Mouse (Mus musculus): ENCODE measurements around the gene Olfr741.

DNA sequence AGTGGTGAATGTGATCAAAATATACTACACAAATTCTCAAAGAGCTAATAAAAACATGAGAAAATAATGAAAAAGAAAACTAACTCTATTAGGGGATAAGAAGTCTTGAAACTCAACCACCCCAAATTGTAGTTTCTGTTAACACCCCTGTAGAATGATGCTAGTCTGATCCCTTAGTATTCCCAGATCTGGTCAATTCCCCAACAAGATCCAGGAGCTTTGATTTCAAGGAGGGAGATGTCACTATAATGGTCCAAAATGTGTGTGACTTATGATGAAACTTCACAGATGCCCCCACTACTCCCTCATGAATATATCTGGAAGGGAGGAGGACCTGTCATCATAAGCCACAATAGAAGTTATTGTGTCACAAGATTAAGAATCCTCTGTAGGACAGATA, 49.0 kb downstream of the Olfr741 start, which contains the start of gene Olfr743:
- TF ChIP-seq CTCF (IDR thresholded peaks at IDR 0.05; ENCODE audit: extremely low read depth, insufficient read depth, low read length) (no peak), POLR2A (IDR thresholded peaks at IDR 0.05; ENCODE audit: extremely low read depth, insufficient read depth, low read length) (no peak)
